Mouse (Mus musculus) CH12.LX (cell line): ENCODE results near the gene Gm20388.

Experiments
- E2F4 ChIP-seq: IDR thresholded peaks from 2 replicates; pipeline ENCODE4 v1.6.1; 2011; ENCODE audit warnings: low read depth, low read length, improper control_type of control experiment; ENCODE audit not compliant: insufficient replicate concordance
- MAX ChIP-seq: IDR thresholded peaks from 2 replicates; pipeline ENCODE4 v1.6.1; 2011; ENCODE audit warnings: low read length, improper control_type of control experiment
- NRF1 ChIP-seq: IDR thresholded peaks from 2 replicates; pipeline ENCODE4 v1.6.1; 2014; ENCODE audit warnings: low read depth, mild to moderate bottlenecking, inconsistent platforms, low read length, improper control_type of control experiment, moderate library complexity
- POLR2A ChIP-seq: IDR thresholded peaks from 2 replicates; pipeline ENCODE4 v1.6.1; 2011; ENCODE audit warnings: low read depth, mild to moderate bottlenecking, improper control_type of control experiment, low read length
- ZNF384 ChIP-seq: IDR thresholded peaks from 2 replicates; pipeline ENCODE4 v1.6.1; 2012; ENCODE audit warnings: low read depth, low read length, improper control_type of control experiment, inconsistent platforms

DNA sequence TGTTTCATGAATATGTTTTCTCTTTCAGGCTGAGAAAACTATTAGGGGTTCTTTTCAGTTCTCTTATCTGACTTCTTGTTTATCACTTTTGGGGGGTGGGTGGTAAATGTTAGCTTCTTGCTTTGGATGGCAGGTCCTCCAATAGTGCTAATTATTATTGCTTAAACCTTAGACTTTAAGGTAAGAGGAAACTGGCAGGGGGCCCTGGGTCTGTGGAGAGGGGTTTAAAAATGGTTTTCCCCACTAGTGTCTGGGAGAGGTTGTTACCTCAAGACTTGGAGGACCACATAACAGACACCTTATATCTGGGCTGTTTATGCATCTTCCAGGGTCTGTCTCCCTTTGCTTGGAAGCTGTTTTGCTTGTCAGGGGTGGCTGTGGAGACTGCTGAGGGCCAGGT, 2041.5 kb downstream of the Gm20388 start:
- TF ChIP-seq POLR2A (no peak), MAX (no peak), E2F4 (no peak), NRF1 (no peak), ZNF384 (no peak)
